Mouse (Mus musculus): ENCODE data around the gene Vmp1.
A peak's percentile ranks its signal among the peaks of the same experiment; 100 is the strongest.

DNA sequence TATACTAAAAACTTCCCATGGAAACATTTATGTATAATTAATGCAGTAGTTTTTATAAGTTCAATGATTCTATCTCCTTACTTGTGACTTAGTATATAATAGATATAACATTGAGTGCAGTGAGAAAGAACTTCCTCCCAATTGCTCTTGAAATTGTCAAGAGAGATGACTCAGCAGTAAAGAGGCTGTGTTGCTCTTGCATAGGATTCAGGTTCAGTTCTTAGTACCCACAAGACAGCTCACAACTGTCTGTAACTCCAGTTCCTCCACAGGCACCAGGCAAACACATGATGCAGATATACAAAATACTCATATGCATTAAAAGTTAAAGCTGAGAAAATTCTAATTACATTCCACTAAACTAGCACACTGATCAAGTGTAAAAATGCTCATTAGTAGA is 25.8 kb downstream of the Vmp1 start:
- TF ChIP-seq CHD2 (IDR thresholded peaks at IDR 0.05; ENCODE audit: low read depth, low read length) (no peak), MAFK (IDR thresholded peaks at IDR 0.05; ENCODE audit: insufficient read depth, low read depth, low read length) (peak; percentile 78), ZNF384 (IDR thresholded peaks at IDR 0.05; ENCODE audit: low read depth, low read length) (no peak), ZC3H11A (IDR thresholded peaks at IDR 0.05; ENCODE audit: borderline replicate concordance, low read depth, low read length) (no peak)

Data from ES-E14 (cell line).